ENCODE assay signal across 9 mouse cellular contexts in the genomic region with DNA sequence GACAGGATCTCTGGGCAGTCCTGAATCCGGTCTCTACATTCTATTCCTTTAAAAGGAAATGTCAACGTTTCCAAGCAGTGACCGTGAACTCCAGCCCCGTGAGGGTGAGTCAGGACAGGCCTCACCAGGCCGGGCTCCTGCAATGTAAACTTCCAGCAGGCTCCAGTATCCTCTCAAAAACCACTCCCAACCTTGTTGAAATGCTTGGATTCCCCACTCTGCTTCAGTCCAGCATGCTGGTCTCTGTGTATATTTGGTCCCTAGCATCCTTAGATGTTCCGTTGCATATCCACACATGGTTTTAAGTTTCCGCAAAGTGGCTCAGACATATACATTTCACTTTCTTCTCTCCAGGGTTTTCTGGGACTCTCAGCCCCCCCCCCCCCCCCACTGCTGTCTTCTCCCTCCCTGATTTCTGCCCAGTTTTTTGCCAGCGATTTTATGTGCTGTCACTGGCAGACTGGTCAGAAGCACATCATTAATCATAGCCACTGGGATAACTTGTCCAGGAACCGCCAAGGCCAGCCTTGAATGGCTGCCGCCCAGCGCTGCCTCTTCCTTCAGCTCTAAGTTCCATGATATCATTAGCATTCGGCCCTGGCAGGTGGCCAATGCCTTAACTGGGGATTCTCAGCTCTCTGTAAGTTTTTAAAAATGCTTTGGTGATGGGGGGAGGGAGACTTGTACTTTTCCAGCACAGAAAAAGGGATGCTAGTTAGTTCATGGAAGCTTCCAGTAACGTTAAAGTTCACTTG.
DNase-seq lines count a peak whose midpoint lies in the region; ATAC-seq lines count a peak whose summit lies in the region.
"Had no signal": no experiment of that assay in that cellular context is flagged by ENCODE, and none has a peak within 500 bp of the region (broad histone marks: within the 10 kb centered on the region; RNA-seq: fewer than 3 reads in every experiment).

No protein-coding gene starts in this region.

- H3K4me1 ChIP-seq in embryonic facial prominence, embryonic 11.5 days (ENCODE audit: control insufficient read depth, insufficient read depth, low read length) = no peaks in the 10 kb centered on the region
- H3K4me1 ChIP-seq in embryonic facial prominence, embryonic 10.5 days = peaks cover 12% of the 10 kb centered on the region
- H3K4me1 ChIP-seq in brown adipose tissue, adult 24 weeks (ENCODE audit: control insufficient read depth, insufficient read depth, insufficient read length, low read length) = peaks cover 25% of the 10 kb centered on the region; the same call in 1 of the 2 replicates
- peaks cover 41% of the 10 kb centered on the region for H3K4me1 ChIP-seq in kidney, embryonic 16.5 days (ENCODE audit: insufficient read depth, low read length)
- peaks cover 22% of the 10 kb centered on the region for H3K4me1 ChIP-seq in stomach, embryonic 14.5 days (ENCODE audit: control insufficient read depth, insufficient read depth, low read length)
- H3K4me1 ChIP-seq: megakaryocyte, embryonic 14.5 days had no signal

- H3K27me3 ChIP-seq in embryonic facial prominence, embryonic 11.5 days (ENCODE audit: control insufficient read depth, insufficient read depth, low read length) = no peaks in the 10 kb centered on the region
- H3K27me3 ChIP-seq in embryonic facial prominence, embryonic 10.5 days (replicated peaks; ENCODE audit: low read depth, poor library complexity, severe bottlenecking) = no peaks in the 10 kb centered on the region
- H3K27me3 ChIP-seq in kidney, embryonic 16.5 days (ENCODE audit: insufficient read depth, low read length) = no peaks in the 10 kb centered on the region
- H3K27me3 ChIP-seq in stomach, embryonic 14.5 days (ENCODE audit: control insufficient read depth, insufficient read depth, low read length) = no peaks in the 10 kb centered on the region

- no peak overlapping the region for H3K9ac ChIP-seq in embryonic facial prominence, embryonic 11.5 days (replicated peaks; ENCODE audit: low read length)
- no peak overlapping the region for H3K9ac ChIP-seq in kidney, embryonic 16.5 days (replicated peaks; ENCODE audit: low read length)
- H3K9ac ChIP-seq in stomach, embryonic 14.5 days (replicated peaks; ENCODE audit: low read depth, low read length) = no peak overlapping the region

- ATAC-seq in embryonic facial prominence, embryonic 11.5 days (replicated peaks; ENCODE audit: insufficient number of reproducible peaks, low FRiP score, low TSS enrichment, low read depth) = no peak
- peak; percentile 88 for ATAC-seq in kidney, embryonic 16.5 days (ENCODE audit: low FRiP score, low TSS enrichment)
- ATAC-seq in stomach, embryonic 14.5 days (ENCODE audit: insufficient number of reproducible peaks, insufficient read depth, low FRiP score, low read depth) = peak; percentile 79; the same call in 1 of the 2 replicates

- no peaks in the 10 kb centered on the region for H3K9me3 ChIP-seq in embryonic facial prominence, embryonic 11.5 days (replicated peaks; ENCODE audit: control insufficient read depth, low read length)
- H3K9me3 ChIP-seq in embryonic facial prominence, embryonic 10.5 days = no peaks in the 10 kb centered on the region
- no peaks in the 10 kb centered on the region for H3K9me3 ChIP-seq in kidney, embryonic 16.5 days (ENCODE audit: low read length)
- H3K9me3 ChIP-seq in stomach, embryonic 14.5 days (ENCODE audit: control insufficient read depth, low read depth, low read length) = no peaks in the 10 kb centered on the region
- H3K9me3 ChIP-seq: megakaryocyte, embryonic 14.5 days had no signal

- H3K36me3 ChIP-seq in embryonic facial prominence, embryonic 11.5 days (replicated peaks; ENCODE audit: control insufficient read depth, insufficient read depth, low read depth, low read length) = no peaks in the 10 kb centered on the region
- no peaks in the 10 kb centered on the region for H3K36me3 ChIP-seq in embryonic facial prominence, embryonic 10.5 days (replicated peaks)
- H3K36me3 ChIP-seq in kidney, embryonic 16.5 days (ENCODE audit: insufficient read depth, low read length) = no peaks in the 10 kb centered on the region
- H3K36me3 ChIP-seq in stomach, embryonic 14.5 days (ENCODE audit: control insufficient read depth, insufficient read depth, low read length) = no peaks in the 10 kb centered on the region

- 62% methylated on average over 13 of the region's 13 CpGs for WGBS in embryonic facial prominence, embryonic 11.5 days
- 71% methylated on average over 13 of the region's 13 CpGs for WGBS in embryonic facial prominence, embryonic 10.5 days
- WGBS in kidney, embryonic 16.5 days = 11% methylated on average over 13 of the region's 13 CpGs
- WGBS in stomach, embryonic 14.5 days = 22% methylated on average over 13 of the region's 13 CpGs

- DNase-seq in embryonic facial prominence, embryonic 11.5 days (ENCODE audit: low spot score) = peak; percentile 43
- DNase-seq in embryonic facial prominence, embryonic 10.5 days (ENCODE audit: low spot score) = no peak
- DNase-seq in heart, adult 9 months (ENCODE audit: low spot score in 2 of 2) = peak; percentile 64 to 73
- DNase-seq in lung, postnatal 25 days (ENCODE audit: low spot score) = peak; percentile 54
- no peak for DNase-seq in thymus, postnatal 10 days (ENCODE audit: low spot score in 2 of 2)

- no peak overlapping the region for H3K4me3 ChIP-seq in embryonic facial prominence, embryonic 11.5 days (ENCODE audit: low read depth, low read length)
- H3K4me3 ChIP-seq in embryonic facial prominence, embryonic 10.5 days = no peak overlapping the region
- no peak overlapping the region for H3K4me3 ChIP-seq in brown adipose tissue, adult 24 weeks (ENCODE audit: insufficient read depth, low read depth, low read length)
- no peak overlapping the region for H3K4me3 ChIP-seq in kidney, embryonic 16.5 days (ENCODE audit: low read length)
- no peak overlapping the region for H3K4me3 ChIP-seq in stomach, embryonic 14.5 days (ENCODE audit: low read depth, low read length)
- H3K4me3 ChIP-seq: megakaryocyte, embryonic 14.5 days had no signal

- H3K27ac ChIP-seq in embryonic facial prominence, embryonic 11.5 days (replicated peaks; ENCODE audit: low read depth, low read length) = no peak overlapping the region
- no peak overlapping the region for H3K27ac ChIP-seq in embryonic facial prominence, embryonic 10.5 days (replicated peaks)
- peak overlapping the region; percentile 35 for H3K27ac ChIP-seq in brown adipose tissue, adult 24 weeks (replicated peaks; ENCODE audit: low read depth, low read length)
- peak overlapping the region; percentile 85 for H3K27ac ChIP-seq in kidney, embryonic 16.5 days (ENCODE audit: low read length)
- H3K27ac ChIP-seq in stomach, embryonic 14.5 days (ENCODE audit: low read length) = peak overlapping the region; percentile 68; the same call in 1 of the 2 replicates

- no peak overlapping the region for H3K4me2 ChIP-seq in embryonic facial prominence, embryonic 11.5 days (ENCODE audit: low read depth, low read length)
- peak overlapping the region; percentile 4; the same call in 1 of the 2 replicates for H3K4me2 ChIP-seq in kidney, embryonic 16.5 days (replicated peaks; ENCODE audit: low read depth, low read length)
- H3K4me2 ChIP-seq in stomach, embryonic 14.5 days (replicated peaks; ENCODE audit: low read depth, low read length) = no peak overlapping the region; the same call in 1 of the 2 replicates

Comparison
In these comparisons a context has a peak if more than half of its experiments do, and no peak if none do; other contexts are left out.
1. DNase-seq: peak in embryonic facial prominence, embryonic 11.5 days (single experiment), heart, adult 9 months (2 of 2) and lung, postnatal 25 days (single experiment); none in embryonic facial prominence, embryonic 10.5 days (single experiment) and thymus, postnatal 10 days (0 of 2).
2. H3K27ac ChIP-seq: peak in brown adipose tissue, adult 24 weeks (single experiment), kidney, embryonic 16.5 days (single experiment) and stomach, embryonic 14.5 days (single experiment); none in embryonic facial prominence, embryonic 11.5 days (single experiment) and embryonic facial prominence, embryonic 10.5 days (single experiment).